Comparison of ENCODE assay signal across 23 mouse cellular contexts in genomic region chr8:111352289-111352688, GRCm38 (mm10). TPM values are rescaled to one million over a fixed set of nuclear protein-coding genes. Genes with fewer than 3 reads are reported as not detected.
DNase-seq lines count a peak whose midpoint lies in the region; ATAC-seq and TF ChIP-seq lines count a peak whose summit lies in the region.
"Had no signal": no experiment of that assay in that cellular context is flagged by ENCODE, and none has a peak within 500 bp of the region (broad histone marks: within the 10 kb centered on the region; RNA-seq: fewer than 3 reads in every experiment).

No protein-coding gene starts in this region.

- peak overlapping the region; percentile 57; the same call in 1 of the 2 replicates for H3K27ac ChIP-seq in left cerebral cortex, adult 2 months
- no peak overlapping the region for H3K27ac ChIP-seq in intestine, embryonic 15.5 days
- no peak overlapping the region for H3K27ac ChIP-seq in intestine, postnatal 0 days (ENCODE audit: low read depth, low read length)
- H3K27ac ChIP-seq: embryonic facial prominence, embryonic 10.5 days; embryonic facial prominence, embryonic 12.5 days; forebrain, embryonic 13.5 days; forebrain, embryonic 15.5 days had no signal

- intact Hi-C loops in left cerebral cortex, adult 2 months (cut with DNase I) = no loop called here

- H3K9ac ChIP-seq in intestine, embryonic 15.5 days = no peak overlapping the region
- H3K9ac ChIP-seq in intestine, postnatal 0 days (ENCODE audit: low read depth, low read length) = no peak overlapping the region
- H3K9ac ChIP-seq: embryonic facial prominence, embryonic 12.5 days; forebrain, embryonic 13.5 days; forebrain, embryonic 15.5 days had no signal

- ATAC-seq in intestine, embryonic 15.5 days = peak; percentile 55; the same call in 1 of the 2 replicates
- ATAC-seq in intestine, postnatal 0 days = peak; percentile 74
- no peak for ATAC-seq in inflammation-experienced regulatory T-cells, adult 6 months
- no peak for ATAC-seq in frontal cortex, adult (ENCODE audit: low TSS enrichment)
- no peak for ATAC-seq in megakaryocyte progenitor cell, adult 5-6 weeks (replicated peaks; ENCODE audit: poor library complexity)
- ATAC-seq: forebrain, embryonic 13.5 days; forebrain, embryonic 15.5 days had no signal

- H3K27me3 ChIP-seq in intestine, embryonic 15.5 days (replicated peaks) = no peaks in the 10 kb centered on the region
- H3K27me3 ChIP-seq in intestine, postnatal 0 days (replicated peaks; ENCODE audit: control insufficient read depth, insufficient read depth, low read length) = no peaks in the 10 kb centered on the region
- H3K27me3 ChIP-seq: embryonic facial prominence, embryonic 12.5 days; forebrain, embryonic 13.5 days; forebrain, embryonic 15.5 days had no signal

- H3K9me3 ChIP-seq in intestine, embryonic 15.5 days = no peaks in the 10 kb centered on the region
- H3K9me3 ChIP-seq in intestine, postnatal 0 days (ENCODE audit: control insufficient read depth) = no peaks in the 10 kb centered on the region
- H3K9me3 ChIP-seq: embryonic facial prominence, embryonic 10.5 days; embryonic facial prominence, embryonic 12.5 days; forebrain, embryonic 13.5 days; forebrain, embryonic 15.5 days had no signal

- H3K4me1 ChIP-seq in intestine, embryonic 15.5 days (replicated peaks) = no peaks in the 10 kb centered on the region
- no peaks in the 10 kb centered on the region for H3K4me1 ChIP-seq in intestine, postnatal 0 days (replicated peaks; ENCODE audit: control insufficient read depth, insufficient read depth, low read length)
- H3K4me1 ChIP-seq: embryonic facial prominence, embryonic 12.5 days; forebrain, embryonic 13.5 days; forebrain, embryonic 15.5 days had no signal

- H3K36me3 ChIP-seq in intestine, embryonic 15.5 days = no peaks in the 10 kb centered on the region
- no peaks in the 10 kb centered on the region for H3K36me3 ChIP-seq in intestine, postnatal 0 days (ENCODE audit: control insufficient read depth, insufficient read depth)
- H3K36me3 ChIP-seq: embryonic facial prominence, embryonic 10.5 days; embryonic facial prominence, embryonic 12.5 days; forebrain, embryonic 15.5 days had no signal

- 79% methylated on average over 5 of the region's 5 CpGs for WGBS in intestine, embryonic 15.5 days
- WGBS in intestine, postnatal 0 days = 55% methylated on average over 5 of the region's 5 CpGs

- no peak for DNase-seq in left cerebral cortex, adult 2 months (ENCODE audit: extremely low spot score in 1 of 2, low spot score in 2 of 2)
- DNase-seq in left cerebral cortex, adult 11 months (ENCODE audit: low spot score) = no peak
- DNase-seq: adrenal gland, adult 2 months; adrenal gland, postnatal 10 days; adrenal gland, postnatal 25 days; cerebellum, adult 11 months; cerebellum, adult 18-20 months; cerebellum, adult 8-10 months; cerebellum, adult 9-11 months; cerebellum, postnatal 14 days; cerebellum, postnatal 36 days had no signal

- H3K4me3 ChIP-seq in left cerebral cortex, adult 2 months = no peak overlapping the region
- no peak overlapping the region for H3K4me3 ChIP-seq in intestine, embryonic 15.5 days (replicated peaks)
- no peak overlapping the region for H3K4me3 ChIP-seq in intestine, postnatal 0 days (ENCODE audit: low read depth, low read length)
- H3K4me3 ChIP-seq: embryonic facial prominence, embryonic 10.5 days; embryonic facial prominence, embryonic 12.5 days; forebrain, embryonic 13.5 days; forebrain, embryonic 15.5 days had no signal

- no peak overlapping the region for H3K4me2 ChIP-seq in intestine, embryonic 15.5 days (replicated peaks)
- H3K4me2 ChIP-seq in intestine, postnatal 0 days (replicated peaks; ENCODE audit: low read depth) = no peak overlapping the region
- H3K4me2 ChIP-seq: embryonic facial prominence, embryonic 12.5 days; forebrain, embryonic 13.5 days; forebrain, embryonic 15.5 days had no signal

- no peak for TF ChIP-seq CTCF in left cerebral cortex, adult 2 months (IDR thresholded peaks at IDR 0.05)
- peak; percentile 50 for TF ChIP-seq CTCF in intestine, postnatal 0 days (IDR thresholded peaks at IDR 0.05; ENCODE audit: low read depth)

RNA-seq across cellular contexts. Expression of gene Mlkl, which starts 14.3 kb away (rescaled TPM):
- total RNA-seq in left cerebral cortex, adult 2 months (2021) = under 1 TPM; 0.42 to 0.61 TPM
- 2.7 TPM in 2 replicates for polyA plus RNA-seq in intestine, embryonic 15.5 days (2015; fragmentation: Nextera tagmentation; extraction: Ambion mirVana)
- 10.0 TPM in 2 replicates for polyA plus RNA-seq in intestine, postnatal 0 days (2015; fragmentation: Nextera tagmentation; extraction: Ambion mirVana)
- 10 to 100 TPM in 1 of 3 experiments, 1 to 10 TPM in 2; 3.7 to 18.8 (median 6.3) TPM for polyA plus RNA-seq in inflammation-experienced regulatory T-cells, adult 6 months (2017; shearing (Covaris generic))
- total RNA-seq in megakaryocyte progenitor cell, adult 5-6 weeks (2015) = 92.8 and 93.6 TPM in 2 replicates
- 78.9 and 88.4 TPM in 2 replicates for total RNA-seq in megakaryocyte progenitor cell, adult 5-6 weeks (2017)

RNA-seq across cellular contexts. Expression of gene Fa2h, which starts 41.3 kb away (rescaled TPM):
- total RNA-seq in left cerebral cortex, adult 2 months (2021) = 10 to 100 TPM; 12.4 to 13.7 TPM
- polyA plus RNA-seq in intestine, embryonic 15.5 days (2015; fragmentation: Nextera tagmentation; extraction: Ambion mirVana) = 0.88 and 1.2 TPM in 2 replicates
- polyA plus RNA-seq in intestine, postnatal 0 days (2015; fragmentation: Nextera tagmentation; extraction: Ambion mirVana) = 0.50 and 2.6 TPM in 2 replicates
- polyA plus RNA-seq in inflammation-experienced regulatory T-cells, adult 6 months (2017; shearing (Covaris generic)) = under 1 TPM in 1 of 3 experiments, not detected in 2; 0.32 TPM
- total RNA-seq in megakaryocyte progenitor cell, adult 5-6 weeks (2015) = not detected in 2 replicates
- total RNA-seq in megakaryocyte progenitor cell, adult 5-6 weeks (2017) = not detected in 2 replicates
- total RNA-seq: common myeloid progenitor, adult 5-6 weeks; ES-E14; MEL had no signal
- polyA plus RNA-seq: embryonic facial prominence, embryonic 10.5 days; forebrain, embryonic 13.5 days; forebrain, embryonic 15.5 days had no signal

RNA-seq across cellular contexts. Expression of gene Rfwd3, which starts 52.3 kb away (rescaled TPM):
- total RNA-seq in left cerebral cortex, adult 2 months (2021) = 10 to 100 TPM; 19.6 to 19.9 TPM
- 49.4 and 50.3 TPM in 2 replicates for polyA plus RNA-seq in intestine, embryonic 15.5 days (2015; fragmentation: Nextera tagmentation; extraction: Ambion mirVana)
- polyA plus RNA-seq in intestine, postnatal 0 days (2015; fragmentation: Nextera tagmentation; extraction: Ambion mirVana) = 16.0 and 16.1 TPM in 2 replicates
- 10 to 100 TPM; 26.0 to 37.9 (median 27.3) TPM for polyA plus RNA-seq in inflammation-experienced regulatory T-cells, adult 6 months (2017; shearing (Covaris generic))
- 59.5 and 62.3 TPM in 2 replicates for total RNA-seq in megakaryocyte progenitor cell, adult 5-6 weeks (2015)
- 73.7 and 77.4 TPM in 2 replicates for total RNA-seq in megakaryocyte progenitor cell, adult 5-6 weeks (2017)

Comparison
In these comparisons a context has a peak if more than half of its experiments do, and no peak if none do; other contexts are left out.
1. ATAC-seq: peak in intestine, embryonic 15.5 days (single experiment) and intestine, postnatal 0 days (single experiment); none in inflammation-experienced regulatory T-cells, adult 6 months (single experiment), frontal cortex, adult (single experiment) and megakaryocyte progenitor cell, adult 5-6 weeks (single experiment).